Mouse (Mus musculus): ENCODE measurements around the gene Ogfod1.

Gene Ogfod1

GRCm38 (mm10) chr8:94068793-94069192 lies 31.8 kb downstream of the Ogfod1 start:
- in situ Hi-C loops (cut with MboI, MseI), result loop anchor here in 1 of 2 experiments (25.0 kb wide), 1 partner anchor 406 kb away; no protein-coding TSS in a partner anchor

GRCm38 (mm10) chr8:94076461-94077192 lies 39.6 kb downstream of the Ogfod1 start:
- in situ Hi-C loops (cut with MboI, MseI), result no loop called here

- in situ Hi-C loops (cut with MboI, MseI), result no loop called here
Observed at GRCm38 (mm10) chr8:94087964-94088363, 51.0 kb downstream of the Ogfod1 start.

GRCm38 (mm10) chr8:94089715-94090114 lies 52.7 kb downstream of the Ogfod1 start:
- in situ Hi-C loops (cut with MboI, MseI), result no loop called here

- in situ Hi-C loops (cut with MboI, MseI), result no loop called here
Observed at GRCm38 (mm10) chr8:94092848-94093247, 55.9 kb downstream of the Ogfod1 start.

GRCm38 (mm10) chr8:94094281-94094680 lies 57.3 kb downstream of the Ogfod1 start:
- in situ Hi-C loops (cut with MboI, MseI), result no loop called here

- in situ Hi-C loops (cut with MboI, MseI), result no loop called here
Observed at GRCm38 (mm10) chr8:94098081-94098974, 61.3 kb downstream of the Ogfod1 start, which contains the start of gene Bbs2. Bbs2 (minus strand) TSS chr8:94098928.

GRCm38 (mm10) chr8:94098996-94099395 lies 62.0 kb downstream of the Ogfod1 start:
- in situ Hi-C loops (cut with MboI, MseI), result no loop called here

- in situ Hi-C loops (cut with MboI, MseI), result loop anchor here in 1 of 2 experiments (5.0 kb wide), 1 partner anchor 93 kb away; no protein-coding TSS in a partner anchor
Observed at GRCm38 (mm10) chr8:94104146-94104545, 67.1 kb downstream of the Ogfod1 start.

- in situ Hi-C loops (cut with MboI, MseI), result loop anchor here in 1 of 2 experiments (5.0 kb wide), 1 partner anchor 89 kb away; no protein-coding TSS in a partner anchor
Observed at GRCm38 (mm10) chr8:94107871-94108270, 70.9 kb downstream of the Ogfod1 start.

- in situ Hi-C loops (cut with MboI, MseI), result loop anchor here in 1 of 2 experiments (5.0 kb wide), 1 partner anchor 88 kb away; no protein-coding TSS in a partner anchor
Observed at GRCm38 (mm10) chr8:94109396-94109795, 72.4 kb downstream of the Ogfod1 start.

- in situ Hi-C loops (cut with MboI, MseI), result loop anchor here in 1 of 2 experiments (5.0 kb wide), 1 partner anchor 87 kb away; no protein-coding TSS in a partner anchor
Observed at GRCm38 (mm10) chr8:94109835-94110234, 72.8 kb downstream of the Ogfod1 start.

- in situ Hi-C loops (cut with MboI, MseI), result no loop called here
Observed at GRCm38 (mm10) chr8:94110526-94111177, 73.7 kb downstream of the Ogfod1 start.

- in situ Hi-C loops (cut with MboI, MseI), result no loop called here
Observed at GRCm38 (mm10) chr8:94113435-94113834, 76.4 kb downstream of the Ogfod1 start.

GRCm38 (mm10) chr8:94113972-94114371 lies 77.0 kb downstream of the Ogfod1 start:
- in situ Hi-C loops (cut with MboI, MseI), result no loop called here

All from T-helper 17 cell (primary cell).